Mouse (Mus musculus) liver, postnatal 0 days (tissue): ENCODE data around the gene Rbm19. TPM values are rescaled to one million over a fixed set of nuclear protein-coding genes. Genes with fewer than 3 reads are reported as not detected.

ENCODE experiments used
- ATAC-seq: fragments of 200-750 bp; cut with Nextera tagmentation; 2 replicates; pipeline ENCODE4 v1.8.0; 2017; ENCODE audit warnings: mild to moderate bottlenecking, moderate library complexity
- DNase-seq: peaks from one replicate; pipeline ENCODE4 v3.0.0-alpha.2; 2016
- H3K27ac ChIP-seq: fragments of 300-500 bp; sonication (generic); 2 replicates; pipeline ENCODE4 v1.5.1; 2014; ENCODE audit warnings: antibody characterized with exemption, moderate library complexity, mild to moderate bottlenecking, low read depth
- H3K27me3 ChIP-seq: fragments of 300-500 bp; sonication (generic); 2 replicates; pipeline ENCODE4 v1.6.1; 2014; ENCODE audit warnings: low read length, control low read depth, mixed read lengths; ENCODE audit not compliant: insufficient read depth
- H3K36me3 ChIP-seq: fragments of 300-500 bp; sonication (generic); replicated peaks from 2 replicates; pipeline ENCODE4 v1.6.1; 2014; ENCODE audit warnings: mild to moderate bottlenecking, control low read depth, low read length, moderate library complexity, mixed read lengths; ENCODE audit not compliant: insufficient read depth
- H3K4me1 ChIP-seq: fragments of 300-500 bp; sonication (generic); 2 replicates; pipeline ENCODE4 v1.6.1; 2014; ENCODE audit warnings: antibody characterized with exemption, mild to moderate bottlenecking, control low read depth; ENCODE audit not compliant: insufficient read depth
- H3K4me2 ChIP-seq: fragments of 300-500 bp; sonication (generic); 2 replicates; pipeline ENCODE4 v1.6.1; 2014; ENCODE audit warnings: low read depth, mild to moderate bottlenecking, low read length, moderate library complexity, mixed read lengths
- H3K4me3 ChIP-seq: fragments of 300-500 bp; sonication (generic); 2 replicates; pipeline ENCODE4 v1.5.1; 2014; ENCODE audit warnings: low read depth, low read length
- H3K9ac ChIP-seq: fragments of 300-500 bp; sonication (generic); replicated peaks from 2 replicates; pipeline ENCODE4 v1.6.1; 2014; ENCODE audit warnings: mild to moderate bottlenecking, moderate library complexity
- H3K9me3 ChIP-seq: fragments of 300-500 bp; sonication (generic); 2 replicates; pipeline ENCODE4 v1.6.1; 2016; ENCODE audit warnings: mild to moderate bottlenecking, control low read depth, low read length, mixed read lengths
- CTCF ChIP-seq: sonication (generic); IDR thresholded peaks from 2 replicates; pipeline ENCODE4 v1.5.1; 2016; ENCODE audit warnings: antibody characterized with exemption, low read depth
- EP300 ChIP-seq: IDR thresholded peaks from 2 replicates; pipeline ENCODE4 v1.6.1; 2016; ENCODE audit warnings: antibody characterized with exemption, low read depth, mild to moderate bottlenecking
- WGBS: fragments of 180-500 bp; shearing (Covaris S2); extraction: QIAGEN DNeasy Blood & Tissue Kit; methylation state at CpG from one replicate; pipeline ENCODE4 v1.1.7; 2014; ENCODE audit not compliant: insufficient replicate concordance; 5-methylcytosine and 5-hydroxymethylcytosine counted together
- polyA plus RNA-seq: library from polyadenylated mRNA; unstranded; fragments of >200 nt; fragmentation: Nextera tagmentation; extraction: Ambion mirVana; gene quantifications from 2 replicates; pipeline ENCODE4 v1.2.1, GENCODE M21; 2015

Gene Rbm19
- polyA plus RNA-seq, 1 experiment from 2014 or later = 6.9 TPM

DNA sequence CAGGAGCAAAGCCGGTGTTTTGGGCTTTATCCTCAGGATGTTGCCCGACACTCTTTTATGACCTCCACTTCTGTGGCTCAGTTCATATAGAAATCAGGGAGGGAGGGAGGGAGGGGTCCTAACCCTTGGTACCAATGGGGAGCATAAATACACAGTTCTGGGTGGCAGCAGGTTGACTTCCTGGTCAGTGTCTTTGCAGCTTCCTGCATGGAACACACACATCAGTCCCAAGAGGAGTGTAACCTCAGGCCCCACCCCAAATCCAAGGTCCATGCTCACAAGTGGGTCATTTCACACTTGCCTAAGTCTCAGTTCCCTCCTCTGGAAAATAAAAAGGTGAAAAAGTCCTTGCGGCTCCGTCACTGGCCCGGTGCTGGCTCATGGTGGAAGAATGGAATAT is 129.1 kb downstream of the Rbm19 start:
- H3K9ac ChIP-seq = no peak overlapping the region
- no peak overlapping the region for H3K4me2 ChIP-seq
- ATAC-seq (no peak), DNase-seq (no peak)
- 0 out of 2 replicates have a peak, but pooled peaks cover 2% of the 10 kb centered on the region for H3K27me3 ChIP-seq
- H3K9me3 ChIP-seq = no peaks in the 10 kb centered on the region
- WGBS = 49% methylated on average over 5 of the region's 5 CpGs
- no peak overlapping the region for H3K4me3 ChIP-seq
- no peak for TF ChIP-seq EP300
- no peak for TF ChIP-seq CTCF
- no peaks in the 10 kb centered on the region for H3K4me1 ChIP-seq
- no peak overlapping the region for H3K27ac ChIP-seq
- no peaks in the 10 kb centered on the region for H3K36me3 ChIP-seq
